Mouse (Mus musculus): Measurements from ENCODE around the gene Mns1.
"Not testable (repeated sequence)": the region's sequence is repeated elsewhere in the genome, so short reads cannot be mapped to it uniquely, and the experiment has no call there.

The Mns1 gene

GRCm38 (mm10) chr9:72437822-72438701 lies at the start of gene Mns1:
Mns1 (plus strand) TSS chr9:72438011.
- in situ Hi-C loops (cut with MseI, MboI): no loop called here

- in situ Hi-C loops (cut with MseI, MboI): no loop called here
These were observed 48.9 kb upstream of the Mns1 start for GRCm38 (mm10) chr9:72388934-72389333.

- in situ Hi-C loops (cut with MseI, MboI): no loop called here
These were observed 48.3 kb upstream of the Mns1 start for GRCm38 (mm10) chr9:72389431-72390002.

- in situ Hi-C loops (cut with MseI, MboI): no loop called here
These were observed 47.3 kb upstream of the Mns1 start for GRCm38 (mm10) chr9:72390321-72391077.

DNA sequence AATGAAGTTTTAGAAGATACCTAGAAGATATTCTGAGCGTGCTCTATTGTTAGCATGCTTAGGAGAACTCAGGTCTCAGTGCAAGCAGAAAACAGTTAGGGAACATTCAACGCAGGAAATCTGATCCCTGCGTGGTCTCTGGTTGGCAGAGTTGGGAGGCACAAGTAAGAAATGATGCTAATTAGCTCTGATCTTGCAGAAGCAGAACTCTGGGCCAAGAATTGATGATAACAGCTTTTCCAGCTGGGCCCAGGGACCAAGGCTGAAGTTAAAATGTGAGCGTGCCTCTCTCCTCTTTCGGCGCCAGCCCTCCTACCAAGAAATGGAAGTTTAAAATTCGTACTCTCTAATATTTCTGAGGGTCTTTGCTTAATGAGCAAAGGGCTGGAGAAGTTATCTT lies 45.1 kb upstream of the Mns1 start:
- in situ Hi-C loops (cut with MseI, MboI): no loop called here

GRCm38 (mm10) chr9:72393238-72393637 lies 44.6 kb upstream of the Mns1 start:
- in situ Hi-C loops (cut with MseI, MboI): no loop called here

DNA sequence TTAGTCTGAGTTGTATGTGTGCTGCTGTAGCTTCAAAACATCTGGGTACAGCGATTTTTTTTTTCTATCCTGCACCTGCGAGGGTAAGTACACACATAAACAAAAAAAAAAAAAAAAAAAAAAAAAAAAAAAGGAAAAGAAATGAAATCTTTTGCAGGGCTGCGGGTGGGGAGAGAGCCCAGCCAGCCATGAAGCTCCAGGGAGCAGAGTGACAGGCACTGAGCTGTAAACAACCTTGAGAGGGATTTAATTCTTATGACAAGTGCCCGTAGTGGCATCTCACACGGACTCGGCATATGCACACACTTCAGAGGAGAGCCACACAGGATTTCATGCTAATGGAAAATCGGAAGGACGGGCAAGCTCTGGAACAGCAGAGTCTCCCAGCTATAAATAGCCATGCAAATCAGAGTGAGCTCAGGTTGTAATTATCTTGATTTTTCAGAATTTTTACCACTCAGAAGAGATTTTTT lies 43.9 kb upstream of the Mns1 start:
- in situ Hi-C loops (cut with MseI, MboI): no loop called here

DNA sequence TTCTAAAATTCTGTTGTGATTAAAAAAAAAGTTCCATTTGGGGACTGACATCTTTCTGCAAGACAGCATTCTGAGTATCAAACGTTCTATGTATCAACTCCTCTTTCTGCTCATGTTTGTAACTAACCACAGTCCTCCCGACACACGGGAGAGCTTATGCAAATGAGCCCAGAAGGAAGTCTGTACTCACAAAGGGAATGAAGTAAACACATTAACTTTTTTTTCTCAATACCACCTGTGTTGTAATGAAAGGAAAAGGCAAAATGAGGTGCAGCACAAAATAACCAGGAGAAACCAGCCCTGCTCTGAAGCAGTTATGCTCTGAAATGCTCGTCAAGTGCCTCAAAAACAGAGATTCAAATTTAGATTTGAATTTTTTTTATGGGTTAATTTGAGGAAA lies 37.7 kb upstream of the Mns1 start:
- in situ Hi-C loops (cut with MseI, MboI): no loop called here

DNA sequence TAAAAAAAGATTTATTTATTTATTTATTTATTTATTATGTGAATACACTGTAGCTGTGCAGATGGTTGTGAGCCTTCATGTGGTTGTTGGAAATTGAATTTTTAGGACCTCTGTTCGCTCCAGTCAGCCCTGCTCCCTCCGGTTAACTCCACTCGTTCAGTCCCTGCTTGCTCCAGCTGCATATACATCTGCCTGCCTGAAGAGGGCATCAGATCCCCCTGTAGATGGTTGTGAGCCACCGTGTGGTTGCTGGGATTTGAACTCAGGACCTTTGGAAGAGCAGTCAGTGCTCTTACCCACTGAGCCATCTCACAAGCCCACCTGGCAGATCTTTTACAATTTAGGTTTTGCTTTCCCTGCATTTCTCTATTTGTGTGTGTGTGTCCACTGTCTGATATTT lies 36.0 kb upstream of the Mns1 start:
- in situ Hi-C loops (cut with MseI, MboI): not testable (repeated sequence)

GRCm38 (mm10) chr9:72403421-72403820 lies 34.4 kb upstream of the Mns1 start:
- in situ Hi-C loops (cut with MseI, MboI): no loop called here

GRCm38 (mm10) chr9:72404446-72404845 lies 33.4 kb upstream of the Mns1 start:
- in situ Hi-C loops (cut with MseI, MboI): no loop called here

GRCm38 (mm10) chr9:72404934-72405333 lies 32.9 kb upstream of the Mns1 start:
- in situ Hi-C loops (cut with MseI, MboI): no loop called here

- in situ Hi-C loops (cut with MseI, MboI): no loop called here
These were observed 31.8 kb upstream of the Mns1 start for GRCm38 (mm10) chr9:72405882-72406638.

GRCm38 (mm10) chr9:72408131-72408586 lies 29.7 kb upstream of the Mns1 start:
- in situ Hi-C loops (cut with MseI, MboI): no loop called here

DNA sequence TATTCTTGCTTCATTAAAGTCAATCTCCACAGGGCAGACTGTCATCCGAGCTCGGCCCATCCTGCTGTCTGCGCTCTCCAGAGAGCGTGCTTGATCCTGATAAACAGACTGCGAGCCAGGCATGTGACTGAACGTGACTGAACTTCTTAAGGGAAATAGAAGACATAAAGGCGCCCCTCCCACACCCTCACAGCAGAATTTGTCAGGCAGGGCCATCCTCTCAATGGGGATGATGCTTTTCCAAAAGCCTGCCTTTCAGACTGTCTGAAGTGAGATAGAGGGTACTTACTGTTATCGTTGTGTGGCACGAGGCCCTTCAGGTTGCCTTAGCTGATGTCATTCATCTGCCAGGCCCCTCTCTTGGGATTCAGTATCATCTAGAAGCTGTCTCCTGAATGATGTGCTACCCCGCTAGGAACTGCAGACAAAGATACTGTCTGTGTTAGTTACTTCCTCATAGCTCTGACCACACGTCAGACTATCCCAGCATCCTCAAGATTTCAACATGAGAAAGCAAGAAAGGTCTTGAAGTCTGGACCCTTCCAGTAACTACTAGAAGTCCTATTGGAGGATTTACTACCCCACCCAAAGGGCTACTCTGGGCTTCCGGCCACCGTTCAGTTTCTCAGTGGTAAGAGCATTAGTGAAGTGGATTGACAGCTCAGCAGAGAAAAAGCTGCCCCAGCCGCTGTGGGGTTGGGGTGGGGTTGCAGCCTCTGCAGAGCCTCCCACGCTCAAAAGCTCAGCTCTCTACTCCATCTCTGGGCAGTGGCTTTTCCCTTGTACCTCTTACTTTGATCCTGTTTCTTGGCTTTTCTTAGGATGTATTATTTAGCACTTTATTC lies 28.2 kb upstream of the Mns1 start:
- in situ Hi-C loops (cut with MseI, MboI): no loop called here

GRCm38 (mm10) chr9:72411746-72412145 lies 26.1 kb upstream of the Mns1 start:
- in situ Hi-C loops (cut with MseI, MboI): no loop called here

DNA sequence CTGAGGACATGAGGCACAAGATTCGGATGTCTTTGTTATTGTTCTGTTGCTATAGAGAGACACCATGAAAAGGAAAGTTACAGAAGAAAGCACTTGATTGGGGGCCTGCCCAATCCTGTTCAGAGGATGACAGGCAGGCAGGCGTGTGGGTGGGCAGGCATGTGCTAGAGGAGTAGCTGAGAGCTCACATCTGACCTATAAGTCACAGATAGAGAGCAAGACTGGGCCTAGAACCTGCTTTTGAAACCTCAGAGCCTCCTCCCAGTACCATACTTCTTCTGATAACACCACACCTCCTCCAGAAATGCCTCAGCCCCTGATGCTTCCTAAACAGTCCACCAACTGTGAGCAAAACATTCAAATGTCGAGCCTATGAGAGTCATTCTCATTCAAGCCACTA lies 19.4 kb upstream of the Mns1 start:
- in situ Hi-C loops (cut with MseI, MboI): no loop called here

DNA sequence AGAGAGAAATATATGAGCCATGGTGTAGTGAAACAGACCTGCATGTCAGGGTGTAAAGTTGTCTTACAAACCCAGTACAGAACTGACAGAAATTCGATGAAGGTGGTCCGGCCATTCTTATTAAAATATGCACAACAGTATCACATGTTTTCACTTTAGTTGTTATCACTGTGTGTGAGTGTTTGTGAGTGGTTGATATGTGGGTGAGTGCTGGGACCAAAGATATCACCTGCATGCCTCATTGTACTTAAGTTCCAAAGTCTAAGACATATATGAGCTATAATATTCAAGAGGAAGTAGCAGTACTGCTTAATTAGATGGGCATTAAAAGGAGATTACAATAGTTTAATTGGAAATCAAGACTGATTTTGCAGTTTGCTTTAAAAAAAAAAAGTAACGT lies 17.3 kb upstream of the Mns1 start:
- in situ Hi-C loops (cut with MseI, MboI): no loop called here

GRCm38 (mm10) chr9:72422284-72422683 lies 15.5 kb upstream of the Mns1 start:
- in situ Hi-C loops (cut with MseI, MboI): no loop called here

GRCm38 (mm10) chr9:72422753-72423152 lies 15.1 kb upstream of the Mns1 start:
- in situ Hi-C loops (cut with MseI, MboI): no loop called here
